Mouse (Mus musculus): ENCODE measurements around the gene Vps26a. TPM values are rescaled to one million over a fixed set of nuclear protein-coding genes. Genes with fewer than 3 reads are reported as not detected.
A peak's percentile ranks its signal among the peaks of the same experiment; 100 is the strongest.
"Not testable (repeated sequence)": the region's sequence is repeated elsewhere in the genome, so short reads cannot be mapped to it uniquely, and the experiment has no call there.

Gene Vps26a
- polyA plus RNA-seq, 1 experiment from 2014 or later, result 71.3 TPM

DNA sequence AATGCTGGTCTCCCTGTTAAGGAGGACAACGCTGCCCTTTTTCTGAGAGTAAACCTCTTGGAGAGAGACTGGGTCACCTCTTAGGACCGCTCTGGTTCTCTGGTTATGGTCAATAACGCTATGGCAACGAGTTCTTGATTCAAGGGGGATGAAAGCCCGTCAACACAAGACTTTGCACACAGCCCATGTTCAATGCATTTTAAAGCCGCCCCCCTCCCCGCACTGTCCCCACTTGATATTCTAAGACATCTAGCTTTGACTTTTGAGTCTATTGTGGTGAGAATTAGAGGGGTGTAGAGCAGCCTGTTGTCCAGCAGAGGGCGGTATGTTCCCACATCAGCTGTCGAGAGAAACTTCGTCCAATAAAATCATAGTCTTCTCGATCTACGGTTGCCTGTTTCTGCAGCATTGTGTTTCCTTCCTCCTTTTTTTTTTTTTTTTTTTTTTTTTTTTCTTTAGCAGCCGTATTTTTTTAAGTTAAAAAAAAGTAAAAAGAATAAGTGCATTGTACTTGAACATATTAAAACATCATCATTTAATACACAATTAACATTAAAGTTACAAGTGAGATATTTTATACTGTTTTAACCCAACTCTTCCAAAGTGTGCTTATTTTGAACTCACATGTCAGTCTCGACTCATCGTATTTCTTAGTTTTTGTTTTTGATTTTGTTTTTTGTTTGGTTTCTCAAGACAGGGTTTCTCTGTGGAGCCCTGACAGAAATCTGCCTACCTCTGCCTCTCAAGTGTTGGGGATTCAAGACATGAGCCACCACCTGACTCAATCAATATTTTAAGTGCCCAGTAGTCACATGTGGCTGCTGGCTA, 13.7 kb upstream of the Vps26a start:
- H3K9ac ChIP-seq, result no peak overlapping the region
- H3K4me3 ChIP-seq, result no peak overlapping the region
- no peaks in the 10 kb centered on the region for H3K36me3 ChIP-seq
- H3K27ac ChIP-seq, result no peak overlapping the region
- H3K4me1 ChIP-seq (replicated peaks), result no peaks in the 10 kb centered on the region
- no peaks in the 10 kb centered on the region for H3K9me3 ChIP-seq (replicated peaks)
- whole genome bisulfite sequencing, result 20% methylated on average over 15 of the region's 15 CpGs
- ATAC-seq (replicated peaks; ENCODE audit: insufficient number of reproducible peaks, insufficient read depth, low FRiP score, low read depth), result 0 out of 2 replicates have a peak, but pooled peaks have one; percentile 35
- H3K27me3 ChIP-seq, result no peaks in the 10 kb centered on the region
- H3K4me2 ChIP-seq, result no peak overlapping the region

- H3K27me3 ChIP-seq; H3K4me2 ChIP-seq; H3K36me3 ChIP-seq; H3K9me3 ChIP-seq (replicated peaks); H3K4me3 ChIP-seq; H3K27ac ChIP-seq; H3K4me1 ChIP-seq (replicated peaks); ATAC-seq (replicated peaks; ENCODE audit: insufficient number of reproducible peaks, insufficient read depth, low FRiP score, low read depth); H3K9ac ChIP-seq: not testable (repeated sequence)
- 80% methylated on average over 3 of the region's 3 CpGs for WGBS
Measured at GRCm38 (mm10) chr10:62491681-62492080, 5.1 kb upstream of the Vps26a start.

- H3K27me3 ChIP-seq, result no peaks in the 10 kb centered on the region
- H3K27ac ChIP-seq, result no peak overlapping the region
- no peak overlapping the region for H3K4me3 ChIP-seq
- H3K4me2 ChIP-seq, result no peak overlapping the region
- 27% methylated on average over 1 of the region's 1 CpGs for WGBS
- no peak for ATAC-seq (replicated peaks; ENCODE audit: insufficient number of reproducible peaks, insufficient read depth, low FRiP score, low read depth)
- peaks cover 12% of the 10 kb centered on the region for H3K4me1 ChIP-seq (replicated peaks)
- no peak overlapping the region for H3K9ac ChIP-seq
- no peaks in the 10 kb centered on the region for H3K36me3 ChIP-seq
- H3K9me3 ChIP-seq (replicated peaks), result no peaks in the 10 kb centered on the region
Measured at GRCm38 (mm10) chr10:62488266-62488665, 1.7 kb upstream of the Vps26a start.

- Histone ChIP-seq H3K9ac (peak overlapping the region; percentile 91), H3K4me2 (peak overlapping the region; percentile 80), H3K4me1 (replicated peaks) (peaks cover 12% of the 10 kb centered on the region), H3K9me3 (replicated peaks) (no peaks in the 10 kb centered on the region), H3K27ac (peak overlapping the region; percentile 87), H3K4me3 (peak overlapping the region; percentile 88), H3K36me3 (no peaks in the 10 kb centered on the region), H3K27me3 (no peaks in the 10 kb centered on the region)
- ATAC-seq (replicated peaks; ENCODE audit: insufficient number of reproducible peaks, insufficient read depth, low FRiP score, low read depth), result peak; percentile 76
- WGBS, result under 1% methylated on average over 48 of the region's 48 CpGs
Measured at GRCm38 (mm10) chr10:62485878-62486582, 575 bp downstream of the Vps26a start.

GRCm38 (mm10) chr10:62481108-62481852, 5.3 kb downstream of the Vps26a start:
- ATAC-seq (replicated peaks; ENCODE audit: insufficient number of reproducible peaks, insufficient read depth, low FRiP score, low read depth), result no peak
- H3K36me3 ChIP-seq, result 0 out of 2 replicates have a peak, but pooled peaks cover 7% of the 10 kb centered on the region
- no peaks in the 10 kb centered on the region for H3K9me3 ChIP-seq (replicated peaks)
- H3K27me3 ChIP-seq, result no peaks in the 10 kb centered on the region
- H3K4me1 ChIP-seq (replicated peaks), result peaks cover 5% of the 10 kb centered on the region; the same call in 1 of the 2 replicates
- no peak overlapping the region for H3K4me2 ChIP-seq
- 70% methylated on average over 7 of the region's 7 CpGs for WGBS
- H3K9ac ChIP-seq, result no peak overlapping the region
- no peak overlapping the region for H3K27ac ChIP-seq
- H3K4me3 ChIP-seq, result no peak overlapping the region

DNA sequence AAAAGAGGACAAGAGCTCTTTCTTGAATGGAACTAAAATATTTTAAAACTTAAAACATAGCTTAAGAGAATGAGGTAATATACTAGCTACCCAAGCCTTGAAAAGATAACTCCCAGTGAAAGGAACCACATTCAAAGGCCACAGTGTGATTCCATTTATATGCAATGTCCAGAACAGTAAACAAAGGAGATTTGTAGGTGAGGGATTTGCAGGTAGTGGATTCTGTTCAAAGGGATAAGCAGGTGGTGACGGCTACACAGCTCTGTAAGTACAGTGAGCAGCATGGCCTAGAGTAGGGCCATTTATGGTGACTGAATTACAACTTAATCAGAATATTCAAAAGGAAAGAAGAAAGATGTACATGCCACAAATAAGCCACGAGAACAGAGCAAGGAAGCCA, 9.6 kb downstream of the Vps26a start:
- Histone ChIP-seq H3K4me3 (no peak overlapping the region), H3K4me1 (replicated peaks) (no peaks in the 10 kb centered on the region), H3K27me3 (no peaks in the 10 kb centered on the region), H3K27ac (no peak overlapping the region), H3K9me3 (replicated peaks) (no peaks in the 10 kb centered on the region), H3K4me2 (no peak overlapping the region), H3K36me3 (0 out of 2 replicates have a peak, but pooled peaks cover 7% of the 10 kb centered on the region), H3K9ac (no peak overlapping the region)
- WGBS, result 66% methylated on average over 2 of the region's 2 CpGs
- no peak for ATAC-seq (replicated peaks; ENCODE audit: insufficient number of reproducible peaks, insufficient read depth, low FRiP score, low read depth)

GRCm38 (mm10) chr10:62474944-62475343, 11.7 kb downstream of the Vps26a start:
- Histone ChIP-seq H3K4me2 (no peak overlapping the region), H3K4me1 (replicated peaks) (peaks cover 2% of the 10 kb centered on the region; the same call in 1 of the 2 replicates), H3K36me3 (0 out of 2 replicates have a peak, but pooled peaks cover 7% of the 10 kb centered on the region), H3K9me3 (replicated peaks) (no peaks in the 10 kb centered on the region), H3K27ac (no peak overlapping the region), H3K4me3 (no peak overlapping the region), H3K9ac (no peak overlapping the region), H3K27me3 (no peaks in the 10 kb centered on the region)
- ATAC-seq (replicated peaks; ENCODE audit: insufficient number of reproducible peaks, insufficient read depth, low FRiP score, low read depth), result no peak
- 90% methylated on average over 10 of the region's 10 CpGs for WGBS

GRCm38 (mm10) chr10:62471105-62471504, 15.5 kb downstream of the Vps26a start:
- Histone ChIP-seq H3K9ac (no peak overlapping the region), H3K4me2 (no peak overlapping the region), H3K9me3 (replicated peaks) (no peaks in the 10 kb centered on the region), H3K36me3 (peaks cover 17% of the 10 kb centered on the region; the same call in 1 of the 2 replicates), H3K4me1 (replicated peaks) (peaks cover 2% of the 10 kb centered on the region; the same call in 1 of the 2 replicates), H3K27ac (no peak overlapping the region), H3K4me3 (no peak overlapping the region), H3K27me3 (no peaks in the 10 kb centered on the region)
- ATAC-seq (replicated peaks; ENCODE audit: insufficient number of reproducible peaks, insufficient read depth, low FRiP score, low read depth), result no peak
- WGBS, result 31% methylated on average over 5 of the region's 5 CpGs

GRCm38 (mm10) chr10:62469736-62470135, 16.9 kb downstream of the Vps26a start:
- H3K27ac ChIP-seq, result no peak overlapping the region
- H3K4me1 ChIP-seq (replicated peaks), result peaks cover 2% of the 10 kb centered on the region; the same call in 1 of the 2 replicates
- H3K9me3 ChIP-seq (replicated peaks), result no peaks in the 10 kb centered on the region
- H3K4me2 ChIP-seq, result no peak overlapping the region
- ATAC-seq (replicated peaks; ENCODE audit: insufficient number of reproducible peaks, insufficient read depth, low FRiP score, low read depth), result no peak
- WGBS, result 90% methylated on average over 4 of the region's 4 CpGs
- no peak overlapping the region for H3K9ac ChIP-seq
- no peaks in the 10 kb centered on the region for H3K27me3 ChIP-seq
- H3K36me3 ChIP-seq, result peaks cover 17% of the 10 kb centered on the region; the same call in 1 of the 2 replicates
- H3K4me3 ChIP-seq, result no peak overlapping the region

DNA sequence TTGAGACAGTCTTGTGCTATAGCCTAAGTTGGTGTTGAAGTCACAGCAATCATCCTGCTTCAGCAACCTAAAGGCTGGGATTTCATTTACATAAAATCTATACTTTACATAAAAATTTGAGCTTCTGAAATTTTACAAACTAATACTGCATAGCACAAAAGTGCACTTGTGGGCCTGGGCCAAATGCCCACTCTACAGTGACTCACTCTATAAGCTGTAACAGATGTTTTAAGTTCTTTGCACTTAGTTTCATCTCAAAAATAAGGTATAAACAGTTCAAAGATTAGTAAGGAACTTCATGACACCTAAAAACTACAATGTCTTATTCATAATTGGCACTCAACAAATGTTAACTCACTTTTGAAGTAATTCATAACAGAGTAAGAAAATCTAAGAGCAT, 25.3 kb downstream of the Vps26a start:
- Histone ChIP-seq H3K27ac (no peak overlapping the region), H3K9me3 (replicated peaks) (no peaks in the 10 kb centered on the region), H3K4me1 (replicated peaks) (no peaks in the 10 kb centered on the region), H3K9ac (no peak overlapping the region), H3K4me3 (no peak overlapping the region), H3K36me3 (peaks cover 47% of the 10 kb centered on the region), H3K4me2 (no peak overlapping the region), H3K27me3 (no peaks in the 10 kb centered on the region)
- no peak for ATAC-seq (replicated peaks; ENCODE audit: insufficient number of reproducible peaks, insufficient read depth, low FRiP score, low read depth)

GRCm38 (mm10) chr10:62452001-62452400, 34.6 kb downstream of the Vps26a start:
- H3K27me3 ChIP-seq; ATAC-seq (replicated peaks; ENCODE audit: insufficient number of reproducible peaks, insufficient read depth, low FRiP score, low read depth); H3K4me2 ChIP-seq; H3K9ac ChIP-seq; H3K9me3 ChIP-seq (replicated peaks); H3K4me3 ChIP-seq; H3K27ac ChIP-seq: not testable (repeated sequence)
- Histone ChIP-seq H3K4me1 (replicated peaks) (peaks cover 12% of the 10 kb centered on the region), H3K36me3 (peaks cover 21% of the 10 kb centered on the region)
- 64% methylated on average over 11 of the region's 11 CpGs for WGBS
